8 mouse cellular contexts compared by ENCODE assay signal in the genomic region with DNA sequence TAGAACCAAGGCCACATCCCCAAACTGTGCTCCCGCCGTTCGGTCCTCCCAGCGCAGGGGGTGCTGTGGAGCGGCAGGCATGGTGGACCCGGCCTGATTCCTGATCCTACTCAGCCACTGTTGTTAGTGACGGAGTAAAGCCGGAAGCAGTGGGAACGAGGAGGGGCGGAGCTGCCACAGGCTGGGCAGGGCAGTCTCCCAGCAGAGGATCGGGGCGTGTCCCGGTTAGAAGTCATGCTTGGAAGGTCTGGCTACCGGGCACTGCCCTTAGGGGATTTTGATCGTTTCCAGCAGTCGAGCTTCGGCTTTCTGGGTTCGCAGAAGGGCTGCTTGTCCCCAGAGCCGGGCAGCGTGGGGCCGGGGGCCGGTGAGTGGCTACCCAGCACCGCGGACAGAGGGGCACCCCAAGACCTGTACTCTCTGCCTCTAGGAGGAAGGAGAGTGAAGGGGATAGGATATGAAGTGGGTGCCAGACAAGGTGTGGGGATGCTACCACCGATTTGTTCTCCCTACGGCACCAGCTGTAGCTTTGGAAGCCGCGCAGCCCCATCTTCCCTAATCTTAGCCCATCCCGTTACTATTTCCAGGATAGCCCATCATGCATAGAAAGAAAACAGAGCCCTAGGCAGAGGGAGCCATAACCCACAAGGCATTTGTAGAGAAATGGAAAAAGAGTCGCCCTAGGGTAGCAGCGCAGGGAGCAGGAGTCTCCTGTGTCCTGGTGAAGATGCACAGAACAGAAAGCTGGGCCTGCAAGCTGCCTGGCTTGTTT. TPM values are rescaled to one million over a fixed set of nuclear protein-coding genes. Genes with fewer than 3 reads are reported as not detected.
A peak's percentile ranks its signal among the peaks of the same experiment; 100 is the strongest.
DNase-seq lines count a peak whose midpoint lies in the region; ATAC-seq and TF ChIP-seq lines count a peak whose summit lies in the region.

Gene Stoml1, plus strand, starts transcription at position 132 of the 772 bp plus-strand sequence.

- H3K9ac ChIP-seq in MEL (ENCODE audit: control insufficient read depth, low read depth, low read length, poor library complexity, severe bottlenecking) = peak within 1 kb of the TSS; percentile 80
- peak within 1 kb of the TSS; percentile 82 for H3K9ac ChIP-seq in lung, embryonic 16.5 days (ENCODE audit: low read length)

- peaks cover 12% of the 10 kb centered on the region for H3K79me2 ChIP-seq in MEL (ENCODE audit: control insufficient read depth, insufficient read depth, low read length, poor library complexity)

- DNase-seq in MEL (ENCODE audit: low read depth, low spot score) = peak; percentile 97
- DNase-seq in cerebellum, adult 2 months = peak; percentile 92 to 93
- peak; percentile 91 for DNase-seq in forelimb bud, embryonic 11.5 days (ENCODE audit: low read depth, low spot score)
- DNase-seq in layer of hippocampus, adult 9-10 months (ENCODE audit: low spot score) = peak; percentile 78
- DNase-seq in ovary, postnatal 10 days (ENCODE audit: low spot score) = peak; percentile 91
- peak; percentile 90 to 93 for DNase-seq in thymus, postnatal 10 days (ENCODE audit: low spot score in 2 of 2)

- TF ChIP-seq CTCF in MEL (IDR thresholded peaks at IDR 0.05 in 2 of 3, conservative IDR thresholded peaks at IDR 0.05 in 1 of 3; ENCODE audit: control insufficient read depth in 1 of 3, insufficient read depth in 1 of 3, low read depth in 2 of 3, low read length in 3 of 3, poor library complexity in 1 of 3, severe bottlenecking in 1 of 3) = peak; percentile 82 to 94 (median 86)
- TF ChIP-seq CTCF in cerebellum, adult 2 months (IDR thresholded peaks at IDR 0.05; ENCODE audit: borderline replicate concordance, insufficient read depth, low read depth, low read length) = peak; percentile 95

- H3K4me2 ChIP-seq in lung, embryonic 16.5 days (ENCODE audit: low read depth, low read length) = peak within 1 kb of the TSS; percentile 73

- H3K9me3 ChIP-seq in MEL (replicated peaks; ENCODE audit: insufficient read depth, low read length) = no peaks in the 10 kb centered on the region
- H3K9me3 ChIP-seq in lung, embryonic 16.5 days (ENCODE audit: control insufficient read depth, low read length) = no peaks in the 10 kb centered on the region

- peaks cover 0 to 20% of the 10 kb centered on the region in 2 experiments; a peak in 3 of 4 replicates for H3K4me1 ChIP-seq in MEL (ENCODE audit: control insufficient read depth in 1 of 2, insufficient read depth in 2 of 2, low read length in 2 of 2)
- peaks cover 12% of the 10 kb centered on the region for H3K4me1 ChIP-seq in cerebellum, adult 2 months (ENCODE audit: control insufficient read depth, insufficient read depth, low read length)
- peaks cover 15% of the 10 kb centered on the region for H3K4me1 ChIP-seq in lung, embryonic 16.5 days (replicated peaks; ENCODE audit: control insufficient read depth, insufficient read depth, low read length)

- peak within 1 kb of the TSS; percentile 20; the same call in 1 of the 2 replicates for H3K27ac ChIP-seq in MEL (ENCODE audit: control insufficient read depth, low read depth, low read length)
- no peak within 1 kb of the TSS for H3K27ac ChIP-seq in cerebellum, adult 2 months (ENCODE audit: insufficient read depth, low read length)
- H3K27ac ChIP-seq in lung, embryonic 16.5 days (ENCODE audit: low read length) = peak within 1 kb of the TSS; percentile 50; the same call in 1 of the 2 replicates

- peak within 1 kb of the TSS; percentile 77 to 84 for H3K4me3 ChIP-seq in MEL (ENCODE audit: control insufficient read depth in 1 of 2, insufficient read depth in 1 of 2, low read depth in 2 of 2, low read length in 2 of 2)
- H3K4me3 ChIP-seq in cerebellum, adult 2 months (replicated peaks; ENCODE audit: insufficient read depth, low read depth, low read length) = peak within 1 kb of the TSS; percentile 68
- peak within 1 kb of the TSS; percentile 76 for H3K4me3 ChIP-seq in lung, embryonic 16.5 days (ENCODE audit: low read length)

- ATAC-seq in hematopoietic stem cell, adult 5-6 weeks (replicated peaks in 1 of 2; ENCODE audit: insufficient read depth in 1 of 2, low FRiP score in 2 of 2, low TSS enrichment in 1 of 2, low read depth in 1 of 2, poor library complexity in 2 of 2, severe bottlenecking in 2 of 2) = peak; percentile 97
- peak; percentile 98 for ATAC-seq in lung, embryonic 16.5 days (ENCODE audit: low read depth)

- peaks cover 0 to 9% of the 10 kb centered on the region in 2 experiments; a peak in 2 of 4 replicates for H3K36me3 ChIP-seq in MEL (ENCODE audit: control insufficient read depth in 1 of 2, insufficient read depth in 2 of 2, low read length in 2 of 2)
- H3K36me3 ChIP-seq in lung, embryonic 16.5 days (ENCODE audit: control insufficient read depth, insufficient read depth, low read length) = peaks cover 7% of the 10 kb centered on the region; the same call in 1 of the 2 replicates

- WGBS in cerebellum, adult 2 months = 1% methylated on average over 31 of the region's 31 CpGs
- under 1% methylated on average over 29 of the region's 31 CpGs for WGBS in lung, embryonic 16.5 days

- peak in 1 of 2 experiments; percentile 46; a peak in 2 of 4 replicates for TF ChIP-seq EP300 in MEL (IDR thresholded peaks at IDR 0.05; ENCODE audit: low read depth in 1 of 2, low read length in 2 of 2)

- no peak for TF ChIP-seq RAD21 in MEL (IDR thresholded peaks at IDR 0.05; ENCODE audit: low read depth, low read length)

- no peaks in the 10 kb centered on the region for H3K27me3 ChIP-seq in MEL (ENCODE audit: control insufficient read depth in 1 of 2, insufficient read depth in 2 of 2, low read length in 2 of 2)
- no peaks in the 10 kb centered on the region for H3K27me3 ChIP-seq in cerebellum, adult 2 months (ENCODE audit: control insufficient read depth, insufficient read depth, low read length)
- no peaks in the 10 kb centered on the region for H3K27me3 ChIP-seq in lung, embryonic 16.5 days (ENCODE audit: control insufficient read depth, insufficient read depth, low read depth, low read length)

- TF ChIP-seq POLR2A in MEL (IDR thresholded peaks at IDR 0.05; ENCODE audit: control insufficient read depth in 1 of 2, insufficient read depth in 1 of 2, low read depth in 1 of 2, low read length in 2 of 2, poor library complexity in 1 of 2) = peak; percentile 63 to 89
- peak; percentile 86 for TF ChIP-seq POLR2A in cerebellum, adult 2 months (IDR thresholded peaks at IDR 0.05; ENCODE audit: borderline replicate concordance, insufficient read depth, low read length)

TF ChIP-seq in MEL, 35 proteins besides CTCF, POLR2A, EP300 and RAD21:
- TF ChIP-seq E2F4 (IDR thresholded peaks at IDR 0.05; ENCODE audit: borderline replicate concordance, low read depth, low read length) (no peak), GABPA (IDR thresholded peaks at IDR 0.05; ENCODE audit: low read depth, low read length) (peak; percentile 80; the same call in 1 of the 2 replicates), MYB (IDR thresholded peaks at IDR 0.05; ENCODE audit: low read depth, low read length) (no peak), POLR2AphosphoS2 (IDR thresholded peaks at IDR 0.05; ENCODE audit: low read length) (peak; percentile 58; the same call in 1 of the 2 replicates), USF1 (IDR thresholded peaks at IDR 0.05; ENCODE audit: low read depth, low read length) (no peak), ZMIZ1 (IDR thresholded peaks at IDR 0.05; ENCODE audit: low read depth, low read length) (peak; percentile 70; the same call in 1 of the 2 replicates), MAZ (IDR thresholded peaks at IDR 0.05; ENCODE audit: low read depth, low read length) (no peak), HCFC1 (IDR thresholded peaks at IDR 0.05; ENCODE audit: low read depth, low read length) (peak; percentile 94), TCF12 (IDR thresholded peaks at IDR 0.05; ENCODE audit: low read depth, low read length) (peak; percentile 54; the same call in 1 of the 2 replicates), ZKSCAN1 (IDR thresholded peaks at IDR 0.05; ENCODE audit: low read depth, low read length) (no peak), MAX (IDR thresholded peaks at IDR 0.05; ENCODE audit: low read length) (0 out of 2 replicates have a peak, but pooled peaks have one; percentile 10), MYC (IDR thresholded peaks at IDR 0.05; ENCODE audit: low read depth, low read length) (0 out of 2 replicates have a peak, but pooled peaks have one; percentile 65), UBTF (IDR thresholded peaks at IDR 0.05; ENCODE audit: borderline replicate concordance, insufficient read depth, low read depth, low read length) (no peak), MXI1 (IDR thresholded peaks at IDR 0.05; ENCODE audit: low read depth, low read length) (peak; percentile 91), POLR2AphosphoS5 (IDR thresholded peaks at IDR 0.05; ENCODE audit: borderline replicate concordance, low read depth, low read length) (no peak), TBP (IDR thresholded peaks at IDR 0.05; ENCODE audit: low read depth, low read length) (peak; percentile 66), CHD2 (IDR thresholded peaks at IDR 0.05; ENCODE audit: low read length) (no peak), ETS1 (IDR thresholded peaks at IDR 0.05; ENCODE audit: low read depth, low read length) (peak; percentile 42; the same call in 1 of the 2 replicates), SIN3A (IDR thresholded peaks at IDR 0.05; ENCODE audit: low read length) (peak; percentile 96), ELF1 (IDR thresholded peaks at IDR 0.05; ENCODE audit: low read depth, low read length) (peak; percentile 97), NELFE (IDR thresholded peaks at IDR 0.05; ENCODE audit: low read depth, low read length) (peak; percentile 83)

RNA-seq across cellular contexts. Expression of gene Stoml1, which starts in this region (rescaled TPM):
- 5.9 and 6.4 TPM in 2 replicates for total RNA-seq in MEL (2012; rRNA removed)
- 1 to 10 TPM in 1 of 2 experiments, not detected in 1; 8.7 TPM for polyA plus RNA-seq in MEL (2012; ENCODE audit: insufficient read depth in 1 of 2, insufficient read length in 2 of 2, low read depth in 1 of 2, low replicate concordance in 2 of 2, missing spikeins in 1 of 2)
- 98.3 and 99.1 TPM in 2 replicates for polyA plus RNA-seq in cerebellum, adult 2 months (2012; rRNA removed)
- total RNA-seq in hematopoietic stem cell, adult 5-6 weeks (2017) = 11.4 and 13.2 TPM in 2 replicates
- polyA plus RNA-seq in lung, embryonic 16.5 days (2015; fragmentation: Nextera tagmentation; extraction: Ambion mirVana) = 28.7 and 28.8 TPM in 2 replicates
